Mouse (Mus musculus): Measurements from ENCODE around the gene Rpl11. TPM values are rescaled to one million over a fixed set of nuclear protein-coding genes. Genes with fewer than 3 reads are reported as not detected.

Rpl11 gene
- polyA plus RNA-seq, 1 experiment = 1,270 TPM

- Histone ChIP-seq H3K4me1 (ENCODE audit: control insufficient read depth, insufficient read depth, low read length) (no peaks in the 10 kb centered on the region), H3K27ac (ENCODE audit: control insufficient read depth, insufficient read depth, low read depth, low read length, poor library complexity) (no peak overlapping the region), H3K4me3 (replicated peaks; ENCODE audit: control insufficient read depth, low read depth, low read length) (no peak overlapping the region)
- 96% methylated on average over 8 of the region's 8 CpGs for WGBS
- TF ChIP-seq POLR2A (IDR thresholded peaks at IDR 0.05; ENCODE audit: borderline replicate concordance, control insufficient read depth, low read depth, low read length) (no peak), CTCF (IDR thresholded peaks at IDR 0.05; ENCODE audit: control insufficient read depth, insufficient read depth, low read length) (no peak)
Observed at GRCm38 (mm10) chr4:136008782-136009447, 44.3 kb downstream of the Rpl11 start.

GRCm38 (mm10) chr4:136006821-136007220 is 46.4 kb downstream of the Rpl11 start:
- WGBS = 68% methylated on average over 3 of the region's 3 CpGs
- Histone ChIP-seq H3K4me1 (ENCODE audit: control insufficient read depth, insufficient read depth, low read length) (no peaks in the 10 kb centered on the region), H3K4me3 (replicated peaks; ENCODE audit: control insufficient read depth, low read depth, low read length) (no peak overlapping the region), H3K27ac (ENCODE audit: control insufficient read depth, insufficient read depth, low read depth, low read length, poor library complexity) (no peak overlapping the region)
- TF ChIP-seq POLR2A (IDR thresholded peaks at IDR 0.05; ENCODE audit: borderline replicate concordance, control insufficient read depth, low read depth, low read length) = no peak
- TF ChIP-seq CTCF (IDR thresholded peaks at IDR 0.05; ENCODE audit: control insufficient read depth, insufficient read depth, low read length) = no peak

- TF ChIP-seq POLR2A (IDR thresholded peaks at IDR 0.05; ENCODE audit: borderline replicate concordance, control insufficient read depth, low read depth, low read length) = no peak
- no peak for TF ChIP-seq CTCF (IDR thresholded peaks at IDR 0.05; ENCODE audit: control insufficient read depth, insufficient read depth, low read length)
- Histone ChIP-seq H3K4me1 (ENCODE audit: control insufficient read depth, insufficient read depth, low read length) (no peaks in the 10 kb centered on the region), H3K4me3 (replicated peaks; ENCODE audit: control insufficient read depth, low read depth, low read length) (no peak overlapping the region), H3K27ac (ENCODE audit: control insufficient read depth, insufficient read depth, low read depth, low read length, poor library complexity) (no peak overlapping the region)
- 81% methylated on average over 2 of the region's 2 CpGs for WGBS
Observed at GRCm38 (mm10) chr4:136004921-136005320, 48.3 kb downstream of the Rpl11 start.

GRCm38 (mm10) chr4:136004107-136004675 is 49.0 kb downstream of the Rpl11 start:
- H3K4me1 ChIP-seq (ENCODE audit: control insufficient read depth, insufficient read depth, low read length) = no peaks in the 10 kb centered on the region
- H3K27ac ChIP-seq (ENCODE audit: control insufficient read depth, insufficient read depth, low read depth, low read length, poor library complexity) = no peak overlapping the region
- no peak overlapping the region for H3K4me3 ChIP-seq (replicated peaks; ENCODE audit: control insufficient read depth, low read depth, low read length)
- 68% methylated on average over 5 of the region's 5 CpGs for WGBS
- TF ChIP-seq POLR2A (IDR thresholded peaks at IDR 0.05; ENCODE audit: borderline replicate concordance, control insufficient read depth, low read depth, low read length) (no peak), CTCF (IDR thresholded peaks at IDR 0.05; ENCODE audit: control insufficient read depth, insufficient read depth, low read length) (no peak)

- WGBS = 86% methylated on average over 4 of the region's 4 CpGs
- no peak overlapping the region for H3K27ac ChIP-seq (ENCODE audit: control insufficient read depth, insufficient read depth, low read depth, low read length, poor library complexity)
- H3K4me3 ChIP-seq (replicated peaks; ENCODE audit: control insufficient read depth, low read depth, low read length) = no peak overlapping the region
- no peak for TF ChIP-seq CTCF (IDR thresholded peaks at IDR 0.05; ENCODE audit: control insufficient read depth, insufficient read depth, low read length)
- TF ChIP-seq POLR2A (IDR thresholded peaks at IDR 0.05; ENCODE audit: borderline replicate concordance, control insufficient read depth, low read depth, low read length) = no peak
- H3K4me1 ChIP-seq (ENCODE audit: control insufficient read depth, insufficient read depth, low read length) = no peaks in the 10 kb centered on the region
Observed at GRCm38 (mm10) chr4:135995118-135995517, 58.1 kb downstream of the Rpl11 start.

- TF ChIP-seq POLR2A (IDR thresholded peaks at IDR 0.05; ENCODE audit: borderline replicate concordance, control insufficient read depth, low read depth, low read length) (no peak), CTCF (IDR thresholded peaks at IDR 0.05; ENCODE audit: control insufficient read depth, insufficient read depth, low read length) (no peak)
- H3K4me3 ChIP-seq (replicated peaks; ENCODE audit: control insufficient read depth, low read depth, low read length) = no peak overlapping the region
- no peak overlapping the region for H3K27ac ChIP-seq (ENCODE audit: control insufficient read depth, insufficient read depth, low read depth, low read length, poor library complexity)
- WGBS = 94% methylated on average over 6 of the region's 6 CpGs
- H3K4me1 ChIP-seq (ENCODE audit: control insufficient read depth, insufficient read depth, low read length) = no peaks in the 10 kb centered on the region
Observed at GRCm38 (mm10) chr4:135993941-135994340, 59.3 kb downstream of the Rpl11 start.

GRCm38 (mm10) chr4:135987714-135988113 is 65.5 kb downstream of the Rpl11 start:
- H3K27ac ChIP-seq (ENCODE audit: control insufficient read depth, insufficient read depth, low read depth, low read length, poor library complexity) = no peak overlapping the region
- H3K4me1 ChIP-seq (ENCODE audit: control insufficient read depth, insufficient read depth, low read length) = no peaks in the 10 kb centered on the region; the same call in 1 of the 2 replicates
- TF ChIP-seq CTCF (IDR thresholded peaks at IDR 0.05; ENCODE audit: control insufficient read depth, insufficient read depth, low read length) (no peak), POLR2A (IDR thresholded peaks at IDR 0.05; ENCODE audit: borderline replicate concordance, control insufficient read depth, low read depth, low read length) (no peak)
- H3K4me3 ChIP-seq (replicated peaks; ENCODE audit: control insufficient read depth, low read depth, low read length) = no peak overlapping the region
- 74% methylated on average over 9 of the region's 9 CpGs for WGBS

GRCm38 (mm10) chr4:135986943-135987710 is 66.1 kb downstream of the Rpl11 start, which contains the start of gene Pithd1:
Gene Pithd1 (minus strand): TSS chr4:135987264.
- Histone ChIP-seq H3K27ac (ENCODE audit: control insufficient read depth, insufficient read depth, low read depth, low read length, poor library complexity) (peak within 1 kb of the TSS; percentile 90), H3K4me3 (replicated peaks; ENCODE audit: control insufficient read depth, low read depth, low read length) (peak within 1 kb of the TSS; percentile 84), H3K4me1 (ENCODE audit: control insufficient read depth, insufficient read depth, low read length) (no peaks in the 10 kb centered on the region; the same call in 1 of the 2 replicates)
- WGBS = under 1% methylated on average over 79 of the region's 81 CpGs
- TF ChIP-seq CTCF (IDR thresholded peaks at IDR 0.05; ENCODE audit: control insufficient read depth, insufficient read depth, low read length) = no peak
- TF ChIP-seq POLR2A (IDR thresholded peaks at IDR 0.05; ENCODE audit: borderline replicate concordance, control insufficient read depth, low read depth, low read length) = peak; percentile 98; the same call in 1 of the 2 replicates
